Comparison of ENCODE assay signal across 13 mouse cellular contexts in genomic region chr5:75814393-75814984, GRCm38 (mm10).
DNase-seq lines count a peak whose midpoint lies in the region; ATAC-seq and TF ChIP-seq lines count a peak whose summit lies in the region.
"Had no signal": no experiment of that assay in that cellular context is flagged by ENCODE, and none has a peak within 500 bp of the region (broad histone marks: within the 10 kb centered on the region; RNA-seq: fewer than 3 reads in every experiment).

No protein-coding gene starts in this region.

- TF ChIP-seq CTCF in heart, adult 2 months (IDR thresholded peaks at IDR 0.05), result no peak
- TF ChIP-seq CTCF in kidney, postnatal 0 days (IDR thresholded peaks at IDR 0.05; ENCODE audit: low read depth), result no peak

- H3K36me3 ChIP-seq in heart, adult 2 months (ENCODE audit: control insufficient read depth, insufficient read depth, low read length), result no peaks in the 10 kb centered on the region
- no peaks in the 10 kb centered on the region for H3K36me3 ChIP-seq in heart, embryonic 10.5 days
- H3K36me3 ChIP-seq in kidney, postnatal 0 days (ENCODE audit: insufficient read depth, low read length), result no peaks in the 10 kb centered on the region
- H3K36me3 ChIP-seq: heart, embryonic 13.5 days had no signal

- 0 out of 2 replicates have a peak, but pooled peaks have one; percentile 23 for TF ChIP-seq POLR2A in heart, adult 2 months (IDR thresholded peaks at IDR 0.05; ENCODE audit: insufficient read depth, low read depth, low read length)

- no peak overlapping the region for H3K4me3 ChIP-seq in heart, adult 2 months
- no peak overlapping the region for H3K4me3 ChIP-seq in heart, embryonic 10.5 days
- no peak overlapping the region for H3K4me3 ChIP-seq in kidney, postnatal 0 days (replicated peaks; ENCODE audit: low read depth, low read length)
- H3K4me3 ChIP-seq: heart, embryonic 13.5 days had no signal

- H3K79me2 ChIP-seq in heart, adult 2 months (replicated peaks; ENCODE audit: control insufficient read depth, insufficient read depth, low read length), result no peaks in the 10 kb centered on the region

- no peaks in the 10 kb centered on the region for H3K9me3 ChIP-seq in heart, embryonic 10.5 days
- no peaks in the 10 kb centered on the region for H3K9me3 ChIP-seq in kidney, postnatal 0 days (replicated peaks; ENCODE audit: low read length)
- H3K9me3 ChIP-seq: heart, embryonic 13.5 days had no signal

- peaks cover 5% of the 10 kb centered on the region for H3K4me1 ChIP-seq in heart, adult 2 months (ENCODE audit: control insufficient read depth, insufficient read depth, low read length)
- peaks cover 11% of the 10 kb centered on the region for H3K4me1 ChIP-seq in heart, embryonic 10.5 days
- H3K4me1 ChIP-seq in kidney, postnatal 0 days (replicated peaks; ENCODE audit: insufficient read depth, low read length), result no peaks in the 10 kb centered on the region

- no peaks in the 10 kb centered on the region for H3K27me3 ChIP-seq in heart, adult 2 months (ENCODE audit: control insufficient read depth, insufficient read depth, low read length)
- no peaks in the 10 kb centered on the region for H3K27me3 ChIP-seq in heart, embryonic 10.5 days (ENCODE audit: insufficient read depth, poor library complexity, severe bottlenecking)
- H3K27me3 ChIP-seq in kidney, postnatal 0 days (ENCODE audit: insufficient read depth, low read length), result no peaks in the 10 kb centered on the region

- no peak for ATAC-seq in kidney, postnatal 0 days (replicated peaks; ENCODE audit: low FRiP score, low read depth)

- peak; percentile 80 for TF ChIP-seq EP300 in heart, adult 2 months (IDR thresholded peaks at IDR 0.05; ENCODE audit: insufficient read depth, low read depth, low read length)

- H3K9ac ChIP-seq in heart, adult 2 months (ENCODE audit: low read depth, low read length), result no peak overlapping the region
- H3K9ac ChIP-seq in kidney, postnatal 0 days (ENCODE audit: low read depth, low read length), result no peak overlapping the region
- H3K9ac ChIP-seq: heart, embryonic 13.5 days had no signal

- peak; percentile 29 for DNase-seq in adrenal gland, adult 8-10 months
- DNase-seq in adrenal gland, adult 2 months, result no peak
- DNase-seq in heart, adult 2 months, result peak in 1 of 2 experiments; percentile 42
- DNase-seq in heart, embryonic 10.5 days (ENCODE audit: low spot score), result no peak
- peak; percentile 51 for DNase-seq in heart, adult 8-10 months (ENCODE audit: low spot score)
- DNase-seq in kidney, postnatal 0 days (ENCODE audit: low spot score), result peak; percentile 31
- no peak for DNase-seq in layer of hippocampus, postnatal 25 days (ENCODE audit: extremely low spot score in 1 of 2, low spot score in 1 of 2)
- DNase-seq in thymus, adult 18-20 months, result no peak
- DNase-seq: cerebellum, postnatal 36 days; layer of hippocampus, adult 9-11 months; lung, adult 2 months; spleen, adult 18-20 months had no signal

- intact Hi-C loops in heart, adult 2 months (cut with DNase I), result loop anchor here (1.0 to 5.0 kb wide), 3 partner anchors 21 to 237 kb away; no protein-coding TSS in a partner anchor

- H3K27ac ChIP-seq in heart, adult 2 months, result peak overlapping the region; percentile 30
- H3K27ac ChIP-seq in heart, embryonic 10.5 days, result no peak overlapping the region
- H3K27ac ChIP-seq in kidney, postnatal 0 days, result no peak overlapping the region
- H3K27ac ChIP-seq: heart, embryonic 13.5 days had no signal

- no peak overlapping the region for H3K4me2 ChIP-seq in kidney, postnatal 0 days (ENCODE audit: low read length)
- H3K4me2 ChIP-seq: heart, embryonic 13.5 days had no signal

- WGBS in heart, adult 2 months, result 20% methylated on average over 12 of the region's 12 CpGs
- 59% methylated on average over 12 of the region's 12 CpGs for WGBS in heart, embryonic 10.5 days
- 61% methylated on average over 12 of the region's 12 CpGs for WGBS in kidney, postnatal 0 days

Comparison
In these comparisons a context has a peak if more than half of its experiments do, and no peak if none do; other contexts are left out.
1. DNase-seq: peak in adrenal gland, adult 8-10 months (single experiment), heart, adult 8-10 months (single experiment) and kidney, postnatal 0 days (single experiment); none in adrenal gland, adult 2 months (single experiment), heart, embryonic 10.5 days (single experiment), layer of hippocampus, postnatal 25 days (0 of 2) and thymus, adult 18-20 months (0 of 2).